Mouse (Mus musculus): ENCODE measurements around the gene Cntnap3.

Gene Cntnap3

DNA sequence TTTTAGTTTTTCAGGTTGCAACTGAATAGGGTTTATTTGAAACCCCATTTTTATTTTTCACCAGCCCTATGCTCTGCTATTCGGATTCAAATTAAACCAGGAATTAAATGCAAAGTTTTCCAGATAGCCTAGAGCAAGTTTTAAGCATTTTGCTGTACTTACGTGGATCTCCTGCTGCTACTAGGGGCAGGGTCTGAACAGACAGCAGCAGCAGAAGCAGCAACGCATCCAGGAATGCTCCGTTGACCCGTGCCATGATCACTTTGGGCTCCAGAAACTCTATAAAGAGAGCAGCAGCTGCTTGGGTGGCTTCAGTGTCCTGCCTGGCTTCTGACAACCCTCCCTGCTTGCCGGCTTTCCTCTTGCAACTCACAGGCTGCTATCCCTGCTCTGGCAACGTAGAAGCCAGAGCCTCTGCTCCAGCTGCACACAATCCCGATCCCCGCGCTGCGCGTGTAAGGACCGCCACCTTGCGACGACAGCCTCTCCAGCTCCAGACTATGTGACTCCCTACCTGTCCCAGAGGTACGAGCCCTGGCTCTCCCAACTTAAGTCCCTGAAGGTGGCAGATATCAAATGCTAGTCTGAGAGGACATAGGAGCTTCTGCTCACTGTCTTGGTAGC is at the start of gene Cntnap3:
Cntnap3 (minus strand) TSS at position 371 of the 624 bp plus-strand sequence.
- ChIA-PET POLR2A (interaction anchor here in 1 of 4 experiments (1.4 kb wide), 1 partner anchor 104 kb away, joined by 4 read pairs; no protein-coding TSS in a partner anchor), CTCF (interaction anchor here in 3 of 4 experiments (0.8 to 1.5 kb wide), 11 partner anchors 11 to 464 kb away, joined by 3 to 9 read pairs (median 4); partner anchors contain the start of gene Spata31 (in 1 of the 3))

DNA sequence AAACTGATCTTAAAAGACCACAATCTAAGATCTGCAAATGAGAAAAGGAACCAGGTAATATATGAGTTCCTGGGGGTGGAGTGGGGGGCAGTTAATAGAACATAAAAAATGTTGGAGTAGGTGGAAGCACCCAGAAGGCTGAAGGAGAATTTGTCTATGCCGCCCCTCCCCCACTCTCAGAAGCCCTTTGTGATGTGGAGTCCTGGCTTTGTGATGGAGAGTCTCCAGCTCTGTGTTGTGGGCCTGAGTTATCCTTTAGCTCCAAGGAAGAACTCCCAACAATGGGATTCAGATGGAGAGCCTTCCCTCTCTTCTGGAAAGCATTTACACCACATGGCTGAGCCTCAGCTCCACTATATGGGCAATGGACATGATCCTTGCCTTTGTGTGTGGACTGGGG is 13.4 kb upstream of the Cntnap3 start, which contains the start of gene Spata31:
Spata31 (plus strand) TSS at position 216 of the 400 bp plus-strand sequence.
- ChIA-PET CTCF (interaction anchor here in 3 of 4 experiments (0.7 to 1.1 kb wide), 3 partner anchors 13 to 358 kb away, joined by 3 to 4 read pairs (median 3); partner anchors contain the start of gene Cntnap3 (in 1 of the 3)), POLR2A (interaction anchor here in 1 of 4 experiments (0.6 kb wide), 1 partner anchor 442 kb away, joined by 3 read pairs; no protein-coding TSS in a partner anchor)

DNA sequence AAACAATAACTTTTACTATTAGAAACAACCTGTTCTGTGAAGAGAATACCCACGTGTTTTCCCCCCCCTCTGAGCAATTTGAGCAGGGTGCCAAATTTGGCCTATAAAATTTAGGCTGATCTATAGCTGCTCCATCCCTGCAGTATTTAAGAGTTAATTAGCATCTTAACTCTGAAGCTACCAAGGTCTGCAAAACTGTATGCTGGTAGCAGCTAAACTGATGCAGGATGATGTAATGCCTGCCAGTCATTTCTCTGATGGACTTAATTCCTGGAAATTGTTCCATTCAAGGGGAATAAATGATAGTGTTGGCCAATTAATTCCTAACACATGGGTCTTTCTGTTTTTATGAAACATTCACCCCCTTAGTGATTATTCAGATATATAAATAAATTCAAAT is 623 bp downstream of the Cntnap3 start:
- ChIA-PET CTCF (interaction anchor here in 3 of 4 experiments (0.9 to 1.5 kb wide), 8 partner anchors 11 to 459 kb away, joined by 3 to 9 read pairs (median 4); partner anchors contain the start of gene Spata31 (in 1 of the 3)), POLR2A (no interaction called here)

DNA sequence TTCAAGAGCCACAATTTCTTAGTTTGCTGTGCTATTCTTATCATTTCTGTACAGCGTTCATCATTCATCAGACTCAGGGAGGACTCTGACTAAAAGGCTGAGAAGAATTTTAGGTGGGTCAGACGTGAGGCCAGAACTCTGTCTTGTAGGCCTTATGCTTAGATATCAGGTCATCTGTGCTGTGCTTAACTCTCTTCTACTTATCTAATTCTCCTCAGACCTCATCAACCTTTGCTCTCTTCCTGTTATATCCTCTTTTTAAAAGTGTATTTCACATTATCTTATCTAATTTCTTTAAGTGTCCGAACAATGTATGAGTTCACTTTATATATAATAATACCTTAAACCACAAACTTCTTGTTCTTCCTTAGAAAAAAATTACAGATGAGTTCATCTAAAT is 38.4 kb downstream of the Cntnap3 start:
- ChIA-PET CTCF (no interaction called here), POLR2A (no interaction called here)

DNA sequence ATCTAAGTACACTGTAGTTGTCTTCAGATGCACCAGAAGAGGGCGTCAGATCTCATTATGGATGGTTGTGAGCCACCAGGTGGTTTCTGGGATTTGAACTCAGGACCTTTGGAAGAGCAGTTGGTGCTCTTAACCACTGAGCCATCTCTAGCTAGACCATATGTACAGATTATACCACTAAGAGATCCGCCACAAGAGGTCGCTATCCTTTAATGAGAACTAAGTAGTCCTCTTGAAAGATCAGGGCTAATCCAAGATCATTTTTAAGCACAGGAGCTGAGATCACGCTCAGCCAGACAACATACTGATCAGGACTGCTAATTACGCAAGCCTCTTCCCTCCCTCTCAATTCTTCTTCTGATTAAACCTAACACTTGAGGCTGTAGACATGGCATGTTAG is 78.9 kb downstream of the Cntnap3 start:
- ChIA-PET POLR2A (interaction anchor here in 1 of 4 experiments (0.9 kb wide), 1 partner anchor 377 kb away, joined by 3 read pairs; no protein-coding TSS in a partner anchor), CTCF (interaction anchor here in 3 of 4 experiments (0.6 to 1.7 kb wide), 8 partner anchors 76 to 377 kb away, joined by 3 to 9 read pairs (median 4); partner anchors contain the start of gene Cntnap3 (in 1 of the 3))

DNA sequence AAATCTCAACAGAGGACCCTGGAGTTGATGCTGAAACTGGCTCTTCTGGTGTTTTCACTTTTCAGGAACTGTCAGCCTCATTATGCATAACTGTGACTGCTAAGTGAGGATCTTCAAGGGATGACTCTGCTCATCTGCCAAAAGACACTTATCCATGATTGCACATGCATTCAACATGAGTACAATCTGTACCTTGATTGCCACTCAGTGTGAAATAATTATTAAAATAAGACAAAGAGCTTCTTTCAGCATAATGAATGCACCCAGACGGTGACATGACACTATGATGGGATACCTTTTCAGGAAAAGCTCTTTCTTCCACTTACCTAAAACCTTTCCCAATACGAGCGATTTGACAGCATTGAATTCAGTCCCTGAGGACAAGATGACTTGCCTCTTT is 158.4 kb downstream of the Cntnap3 start:
- CTCF ChIA-PET: no interaction called here

DNA sequence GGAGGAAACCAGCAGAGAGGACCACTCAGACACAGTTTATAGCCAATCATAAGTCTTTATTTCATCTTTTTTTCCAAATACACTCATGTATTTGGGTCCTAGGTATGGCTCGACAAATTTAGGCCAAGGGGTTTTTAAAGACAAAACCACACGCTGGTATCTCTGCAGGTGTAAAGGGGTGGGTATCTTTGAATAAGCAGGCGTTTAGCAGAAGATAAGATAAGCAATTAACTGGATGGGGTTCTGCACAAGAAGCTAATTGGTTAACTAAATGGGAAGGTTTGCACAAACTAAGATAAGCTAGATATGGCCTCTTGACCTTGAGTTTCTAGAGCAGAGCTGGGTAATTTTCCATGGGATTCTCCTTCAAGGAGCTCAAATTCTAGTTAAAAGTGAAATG is 171.5 kb downstream of the Cntnap3 start:
- CTCF ChIA-PET: no interaction called here
- POLR2A ChIA-PET: no interaction called here

More for the DNA sequence above, 158.4 kb downstream of the Cntnap3 start:
- POLR2A ChIA-PET: no interaction called here

DNA sequence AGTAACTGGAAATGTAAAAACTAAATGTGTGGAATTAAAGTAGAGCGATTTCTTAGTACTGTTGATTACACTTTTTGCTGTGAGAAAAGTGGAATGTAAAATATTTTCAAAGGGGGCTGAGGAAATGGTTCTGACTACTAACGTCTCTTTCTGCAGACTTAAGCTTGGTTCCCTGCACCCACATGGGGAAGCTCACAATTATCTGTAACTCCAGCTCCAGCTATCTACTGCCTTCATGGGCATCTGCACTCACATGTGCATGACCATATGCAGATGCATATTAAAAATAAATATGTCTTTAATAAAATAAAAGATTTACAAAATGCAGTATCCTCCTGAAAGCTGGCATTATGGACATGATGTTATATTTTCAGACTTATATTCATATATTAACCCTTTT is 187.0 kb downstream of the Cntnap3 start:
- CTCF ChIA-PET: no interaction called here
- POLR2A ChIA-PET: no interaction called here

DNA sequence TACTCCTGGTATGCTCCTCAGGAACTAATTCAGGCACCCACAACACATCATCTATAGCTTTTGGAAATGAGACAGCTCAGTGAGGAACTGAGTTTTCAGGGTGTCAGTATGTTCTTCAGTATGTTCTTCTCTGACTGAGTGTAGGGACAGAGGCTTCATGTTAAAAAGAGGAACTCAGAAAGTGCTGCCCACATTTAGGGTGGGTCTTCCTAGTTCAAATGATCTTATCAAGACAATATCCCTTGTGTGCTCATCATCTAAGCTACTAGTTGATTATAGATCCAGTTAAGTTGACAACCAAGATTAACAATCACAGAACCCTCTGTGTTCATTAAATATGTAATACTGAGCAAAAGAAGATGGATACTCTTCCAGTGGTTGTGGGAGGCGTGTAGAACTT is 211.3 kb downstream of the Cntnap3 start:
- POLR2A ChIA-PET: no interaction called here
- CTCF ChIA-PET: no interaction called here

Data from embryonic stem cell, embryonic (primary cell).